Mouse (Mus musculus) ES-E14 (cell line): ENCODE measurements around the gene Radil.

Source experiments
- CHD2 ChIP-seq: IDR thresholded peaks from 2 replicates; pipeline ENCODE4 v1.6.1; 2014; ENCODE audit warnings: mild to moderate bottlenecking, low read depth, low read length, inconsistent platforms
- MAFK ChIP-seq: IDR thresholded peaks from 2 replicates; pipeline ENCODE4 v1.6.1; 2014; ENCODE audit warnings: mild to moderate bottlenecking, low read depth, low read length, inconsistent platforms; ENCODE audit not compliant: insufficient read depth
- ZNF384 ChIP-seq: IDR thresholded peaks from 2 replicates; pipeline ENCODE4 v1.6.1; 2012; ENCODE audit warnings: low read depth, low read length, inconsistent platforms

DNA sequence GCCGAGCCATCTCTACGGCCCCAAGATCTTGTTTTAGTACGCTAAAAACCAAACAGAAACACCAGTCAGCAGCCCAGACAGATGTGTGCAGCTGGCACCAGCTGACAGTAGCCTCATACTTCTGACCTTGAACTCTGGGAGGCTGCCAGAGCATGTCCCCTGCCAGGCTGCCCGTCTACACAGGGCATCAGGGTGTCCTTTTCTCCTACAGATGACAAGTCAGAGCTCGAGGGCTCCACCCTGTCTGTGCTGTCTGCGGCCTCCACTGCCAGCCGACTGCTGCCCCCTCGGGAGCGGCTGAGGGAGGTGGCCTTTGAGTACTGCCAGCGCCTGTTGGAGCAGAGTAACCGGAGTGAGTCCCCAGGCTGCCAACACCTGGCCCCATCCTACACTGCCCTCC lies 81.1 kb downstream of the Radil start:
- TF ChIP-seq CHD2, result no peak
- TF ChIP-seq ZNF384, result no peak
- TF ChIP-seq MAFK, result no peak
